Mouse (Mus musculus) thymus, adult 2 months (tissue): Measurements from ENCODE around the gene Cdc42bpa.

Source experiments
- CTCF ChIP-seq: fragments of 200-500 bp; IDR thresholded peaks from 2 replicates; pipeline ENCODE4 v1.5.1; 2012; ENCODE audit warnings: mild to moderate bottlenecking, control low read depth, low read length, moderate library complexity, borderline replicate concordance; ENCODE audit not compliant: control insufficient read depth, poor library complexity, insufficient read depth; ENCODE audit errors: extremely low read depth
- POLR2A ChIP-seq: fragments of 200-500 bp; IDR thresholded peaks from 2 replicates; pipeline ENCODE4 v1.6.1; 2012; ENCODE audit warnings: mild to moderate bottlenecking, low read length, control low read depth, moderate library complexity; ENCODE audit not compliant: control insufficient read depth, poor library complexity, insufficient read depth; ENCODE audit errors: extremely low read depth

DNA sequence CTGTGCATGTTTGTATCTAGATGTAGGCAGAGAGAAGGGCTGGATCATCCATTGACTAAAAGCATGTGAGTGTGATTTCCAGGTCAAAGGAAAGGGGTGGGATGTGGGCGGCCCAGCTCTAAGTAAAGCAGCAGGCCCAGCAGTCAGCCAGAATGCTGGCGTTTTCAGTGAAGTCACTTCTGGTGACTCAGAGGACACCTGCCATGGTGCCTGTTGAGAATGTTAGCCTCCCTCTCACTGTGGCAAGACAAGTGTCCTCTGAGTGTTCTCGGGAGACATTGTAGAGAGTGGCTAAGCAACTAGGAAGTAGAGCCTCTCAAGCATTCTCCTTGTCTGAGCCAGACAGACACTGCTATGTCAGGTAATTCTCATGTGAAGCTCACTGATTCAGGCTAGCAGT, 144.3 kb downstream of the Cdc42bpa start:
- TF ChIP-seq CTCF (no peak), POLR2A (no peak)
